Mouse (Mus musculus): ENCODE measurements around the gene Chn2.

GRCm38 (mm10) chr6:54039357-54039804 lies at the start of gene Chn2:
- TF ChIP-seq GATA1 (IDR thresholded peaks at IDR 0.05; ENCODE audit: low read depth, low read length) (no peak), POLR2AphosphoS5 (IDR thresholded peaks at IDR 0.05; ENCODE audit: borderline replicate concordance, low read depth, low read length) (no peak), SMC3 (IDR thresholded peaks at IDR 0.05; ENCODE audit: low read depth, low read length) (no peak), CHD2 (IDR thresholded peaks at IDR 0.05; ENCODE audit: low read length) (no peak), MYB (IDR thresholded peaks at IDR 0.05; ENCODE audit: low read depth, low read length) (no peak), ZNF384 (IDR thresholded peaks at IDR 0.05; ENCODE audit: low read depth, low read length) (no peak), NELFE (IDR thresholded peaks at IDR 0.05; ENCODE audit: low read depth, low read length) (no peak), EP300 (IDR thresholded peaks at IDR 0.05; ENCODE audit: low read depth in 1 of 2, low read length in 2 of 2) (no peak)
